ENCODE assay signal across 9 mouse cellular contexts in genomic region chr11:86874666-86875295, GRCm38 (mm10).
DNase-seq lines count a peak whose midpoint lies in the region; ATAC-seq lines count a peak whose summit lies in the region.
"Had no signal": no experiment of that assay in that cellular context is flagged by ENCODE, and none has a peak within 500 bp of the region (broad histone marks: within the 10 kb centered on the region; RNA-seq: fewer than 3 reads in every experiment).

No protein-coding gene starts in this region.

- DNase-seq in R1 (ENCODE audit: low read depth, low spot score) = peak; percentile 72
- peak; percentile 29 for DNase-seq in induced T-regulatory cell, adult 2 months (ENCODE audit: low read depth)
- peak; percentile 31 for DNase-seq in lung, postnatal 25 days (ENCODE audit: low spot score)
- no peak for DNase-seq in embryo, embryonic 10.5 days (ENCODE audit: low spot score)
- DNase-seq in adrenal gland, postnatal 14 days = no peak
- no peak for DNase-seq in heart, adult 8-10 months (ENCODE audit: low spot score)

- no peaks in the 10 kb centered on the region for H3K36me3 ChIP-seq in hindbrain, embryonic 15.5 days
- H3K36me3 ChIP-seq in hindbrain, embryonic 12.5 days = no peaks in the 10 kb centered on the region
- H3K36me3 ChIP-seq: limb, embryonic 13.5 days had no signal

- WGBS in hindbrain, embryonic 15.5 days = 65% methylated on average over 12 of the region's 12 CpGs
- 65% methylated on average over 12 of the region's 12 CpGs for WGBS in hindbrain, embryonic 12.5 days

- H3K4me2 ChIP-seq in hindbrain, embryonic 15.5 days = no peak overlapping the region
- H3K4me2 ChIP-seq in hindbrain, embryonic 12.5 days (replicated peaks) = no peak overlapping the region
- H3K4me2 ChIP-seq: limb, embryonic 13.5 days had no signal

- no peaks in the 10 kb centered on the region for H3K27me3 ChIP-seq in hindbrain, embryonic 15.5 days
- H3K27me3 ChIP-seq in hindbrain, embryonic 12.5 days = no peaks in the 10 kb centered on the region
- H3K27me3 ChIP-seq: limb, embryonic 13.5 days had no signal

- H3K4me1 ChIP-seq in hindbrain, embryonic 15.5 days (replicated peaks) = peaks cover 16% of the 10 kb centered on the region
- peaks cover 10% of the 10 kb centered on the region for H3K4me1 ChIP-seq in hindbrain, embryonic 12.5 days

- peak overlapping the region; percentile 4; the same call in 1 of the 2 replicates for H3K27ac ChIP-seq in hindbrain, embryonic 15.5 days (replicated peaks)
- no peak overlapping the region for H3K27ac ChIP-seq in hindbrain, embryonic 12.5 days
- H3K27ac ChIP-seq: limb, embryonic 13.5 days had no signal

- H3K9ac ChIP-seq in hindbrain, embryonic 15.5 days = no peak overlapping the region
- no peak overlapping the region for H3K9ac ChIP-seq in hindbrain, embryonic 12.5 days
- H3K9ac ChIP-seq: limb, embryonic 13.5 days had no signal

- H3K4me3 ChIP-seq in hindbrain, embryonic 15.5 days = no peak overlapping the region
- no peak overlapping the region for H3K4me3 ChIP-seq in hindbrain, embryonic 12.5 days
- H3K4me3 ChIP-seq: limb, embryonic 13.5 days had no signal

- peak; percentile 63; the same call in 1 of the 2 replicates for ATAC-seq in hindbrain, embryonic 15.5 days (ENCODE audit: low FRiP score, low read depth)
- ATAC-seq in hindbrain, embryonic 12.5 days (ENCODE audit: low FRiP score) = no peak

- no peaks in the 10 kb centered on the region for H3K9me3 ChIP-seq in hindbrain, embryonic 15.5 days
- no peaks in the 10 kb centered on the region for H3K9me3 ChIP-seq in hindbrain, embryonic 12.5 days (replicated peaks)
- H3K9me3 ChIP-seq: limb, embryonic 13.5 days had no signal

Comparison
In these comparisons a context has a peak if more than half of its experiments do, and no peak if none do; other contexts are left out.
1. DNase-seq: peak in R1 (single experiment), induced T-regulatory cell, adult 2 months (single experiment) and lung, postnatal 25 days (single experiment); none in embryo, embryonic 10.5 days (single experiment), adrenal gland, postnatal 14 days (single experiment) and heart, adult 8-10 months (single experiment).